Mouse (Mus musculus) kidney, adult 18-20 months (tissue): ENCODE results near the gene Ube2ql1.
A peak's percentile ranks its signal among the peaks of the same experiment; 100 is the strongest.

Source experiments
- DNase-seq: peaks from one replicate; pipeline ENCODE4 v3.0.0; 2021

Ube2ql1 gene

DNA sequence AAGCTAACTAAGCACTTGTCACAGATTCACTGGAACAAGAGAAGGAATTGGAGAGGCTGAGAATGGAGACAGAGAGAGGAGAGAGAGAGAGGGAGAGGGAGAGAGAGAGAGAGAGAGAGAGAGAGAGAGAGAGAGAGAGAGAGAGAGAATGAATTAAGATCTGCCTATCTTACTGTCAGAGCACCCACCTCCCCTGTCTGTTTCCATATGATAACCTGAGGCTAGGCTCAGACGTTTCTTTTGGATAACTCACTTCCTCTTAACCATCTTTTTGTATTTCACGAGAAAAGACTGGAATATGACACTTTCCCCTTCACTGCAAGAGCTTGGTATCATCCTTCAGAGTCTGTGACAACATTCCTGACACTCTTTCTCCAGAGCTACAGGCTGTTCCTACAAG is 32.8 kb downstream of the Ube2ql1 start:
- no peak for DNase-seq

DNA sequence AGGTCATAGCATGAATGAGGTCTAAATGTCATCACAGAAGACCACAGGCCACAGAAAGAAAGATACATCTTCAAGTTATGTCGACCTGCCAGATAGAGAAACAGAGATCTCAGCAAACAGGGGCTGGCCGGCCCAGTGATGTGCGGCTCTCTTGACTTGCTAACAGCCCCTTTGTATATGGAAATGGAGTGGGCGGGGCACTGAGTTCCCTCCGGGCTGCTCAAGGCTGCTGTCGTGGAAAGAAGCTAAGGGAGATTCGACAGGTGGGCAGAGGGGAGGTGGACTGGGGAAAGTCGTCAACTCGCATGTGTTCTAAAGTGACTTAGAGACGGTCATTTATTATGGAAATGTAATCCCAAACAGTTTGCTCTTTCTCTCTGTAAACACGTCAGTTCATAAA is 36.2 kb downstream of the Ube2ql1 start:
- DNase-seq: no peak

DNA sequence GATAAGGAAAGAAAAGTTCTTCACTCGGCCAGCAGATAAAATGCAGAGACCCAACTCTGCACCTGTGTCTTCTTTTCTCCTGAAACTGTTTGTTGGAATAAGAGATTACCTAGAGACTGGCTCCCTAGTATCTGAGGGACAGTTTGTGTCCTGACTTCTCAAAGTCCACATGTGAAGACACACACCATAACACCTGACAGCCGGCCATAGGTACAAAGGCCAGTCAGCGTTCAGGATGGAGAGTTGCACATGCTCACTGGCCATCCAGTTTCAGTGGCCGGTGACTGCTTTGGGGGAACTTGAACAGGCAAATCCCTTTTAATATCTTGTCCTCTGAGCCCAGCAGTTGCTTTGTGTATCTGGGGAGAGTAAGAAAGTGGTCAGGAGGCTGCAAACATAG is 38.3 kb downstream of the Ube2ql1 start:
- DNase-seq: peak; percentile 6

DNA sequence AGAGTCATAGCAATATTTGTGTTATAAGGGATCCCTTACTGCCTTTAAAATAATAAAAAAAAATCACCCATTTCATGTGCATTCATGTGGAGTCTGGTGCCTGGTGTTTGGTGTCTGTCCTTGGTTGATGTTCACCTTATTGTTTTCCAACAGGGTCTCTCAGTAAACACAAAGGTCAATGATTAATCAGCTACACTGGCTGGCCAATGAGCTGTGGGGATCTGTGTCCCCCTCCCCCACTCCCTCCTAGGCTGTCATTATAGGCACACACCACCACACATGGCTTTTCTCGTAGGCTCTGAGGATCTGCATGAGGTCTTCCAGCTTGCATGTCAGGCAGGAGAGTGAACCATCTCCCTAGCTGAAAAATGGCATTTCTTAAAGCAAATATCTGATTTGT is 38.9 kb downstream of the Ube2ql1 start:
- DNase-seq: peak; percentile 17

DNA sequence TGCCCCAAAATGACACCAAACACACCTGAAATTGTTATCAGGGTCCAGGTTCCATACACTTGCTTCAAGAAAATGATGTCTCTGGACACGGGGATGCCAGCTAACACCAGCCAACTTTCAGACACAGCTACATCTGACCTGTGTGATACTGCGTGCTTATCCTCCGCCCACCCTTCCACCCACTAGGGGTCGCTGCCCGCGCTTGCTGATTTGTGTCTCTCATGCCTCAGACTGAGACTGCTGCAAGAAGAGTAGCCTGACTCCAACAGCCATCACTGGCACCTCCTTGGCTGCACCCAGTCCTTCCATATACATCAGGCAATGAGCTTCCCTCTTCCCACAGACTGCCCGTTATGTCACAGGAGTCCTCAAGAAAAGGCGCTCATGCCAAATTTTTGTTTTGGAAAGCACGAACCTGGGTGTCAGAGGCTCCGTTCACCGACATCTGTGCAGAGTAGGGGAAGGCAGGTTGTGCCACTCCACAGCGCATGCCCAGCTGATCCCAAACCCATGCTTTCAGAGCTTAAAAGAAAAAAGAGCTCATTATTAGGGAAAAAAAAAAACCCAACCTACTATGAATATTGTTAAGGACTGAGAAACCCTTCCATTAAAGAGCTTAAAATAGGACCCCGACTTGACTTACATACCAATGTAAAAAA is 43.2 kb downstream of the Ube2ql1 start:
- peak; percentile 73 for DNase-seq

DNA sequence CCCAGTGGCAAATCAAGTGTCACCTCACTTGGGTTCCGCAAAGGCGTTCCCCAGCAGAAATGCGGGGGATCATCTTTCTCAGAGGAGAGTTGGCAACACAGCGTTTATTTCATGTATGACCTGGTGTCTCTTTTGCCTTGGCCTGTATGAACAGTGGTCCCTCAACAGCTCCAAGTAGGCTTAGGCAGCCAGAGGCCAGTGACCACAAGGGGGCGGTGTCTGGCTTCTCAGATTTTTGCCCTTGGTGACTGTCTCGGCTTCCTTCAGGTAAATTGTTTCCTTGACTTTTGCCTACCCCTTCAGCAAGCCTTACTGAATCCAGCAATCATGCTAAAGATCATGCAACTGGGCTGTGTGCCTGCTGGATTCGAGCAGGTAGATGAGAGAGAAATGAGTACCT is 48.6 kb downstream of the Ube2ql1 start:
- DNase-seq: peak; percentile 66

DNA sequence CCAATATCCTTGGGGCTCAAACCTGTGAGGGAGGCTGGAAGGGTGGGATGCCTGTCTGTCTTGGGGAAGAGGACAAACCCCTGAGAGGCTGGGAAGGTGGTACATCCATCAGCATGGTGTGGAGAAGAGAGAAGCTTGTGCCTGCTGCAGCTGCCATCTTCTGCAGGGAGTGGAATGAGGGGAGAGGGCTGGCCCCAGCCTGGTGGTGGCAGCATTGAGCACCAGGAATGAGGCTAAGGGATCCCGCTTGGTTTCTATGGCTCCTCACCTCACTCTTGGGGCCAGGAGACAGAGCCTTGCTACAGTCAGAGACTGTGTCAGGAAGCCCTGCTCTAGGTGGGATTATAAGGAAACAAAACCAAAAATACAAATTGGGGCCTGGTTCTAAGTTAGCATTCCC is 52.7 kb downstream of the Ube2ql1 start:
- DNase-seq: peak; percentile 6

DNA sequence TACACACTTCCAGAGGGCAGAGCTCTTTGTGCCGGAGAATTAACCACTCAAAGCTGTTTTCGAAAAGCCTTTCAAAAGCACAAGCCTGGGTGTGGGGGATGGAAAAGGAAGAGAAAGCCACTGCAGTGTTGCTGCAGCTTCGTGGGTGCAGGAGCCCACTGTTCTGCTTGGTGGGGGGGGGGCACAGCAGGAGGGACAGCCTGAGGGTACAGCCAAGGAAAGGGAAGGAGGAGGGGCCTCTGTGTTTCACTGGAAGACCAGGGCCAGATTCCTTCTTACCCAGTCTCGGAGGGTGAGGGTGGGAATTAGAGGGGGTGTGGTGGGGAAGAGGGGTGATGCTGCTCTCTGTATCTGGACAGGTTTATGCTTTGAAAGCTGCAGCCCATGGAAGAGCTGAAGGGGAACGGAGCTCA is 54.3 kb downstream of the Ube2ql1 start:
- no peak for DNase-seq

DNA sequence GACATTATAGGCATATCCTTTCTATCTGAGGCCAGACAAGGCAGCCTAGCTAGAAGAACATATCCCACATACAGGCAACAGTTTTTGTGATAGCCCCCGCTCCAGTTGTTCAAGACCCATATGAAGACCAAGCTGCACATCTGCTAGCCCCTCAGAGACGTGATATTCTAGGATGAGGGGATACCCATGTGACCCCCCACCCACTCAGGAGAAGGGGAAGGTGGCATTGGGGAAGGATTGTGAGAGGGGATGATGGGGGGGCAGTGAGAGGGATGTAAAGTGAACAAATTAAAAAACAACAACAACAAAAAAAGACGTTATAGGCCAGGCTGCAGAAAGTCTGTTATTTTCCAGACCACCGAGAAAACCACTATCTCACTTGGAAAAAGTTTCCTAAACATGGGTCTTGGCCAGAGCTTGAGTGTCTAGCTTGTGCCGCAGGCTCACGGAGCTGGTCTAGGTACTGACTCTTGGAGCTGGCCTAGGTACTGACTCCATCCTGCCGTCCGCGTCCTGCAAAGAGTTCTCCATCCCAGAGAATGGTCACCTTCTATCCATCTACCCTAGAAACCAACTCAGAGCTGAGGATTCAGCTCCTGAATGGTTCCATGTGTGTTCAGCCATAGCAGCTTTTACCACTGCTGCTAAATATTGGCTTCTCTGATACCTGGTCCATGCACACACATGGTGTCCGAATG is 65.6 kb downstream of the Ube2ql1 start:
- DNase-seq: no peak

DNA sequence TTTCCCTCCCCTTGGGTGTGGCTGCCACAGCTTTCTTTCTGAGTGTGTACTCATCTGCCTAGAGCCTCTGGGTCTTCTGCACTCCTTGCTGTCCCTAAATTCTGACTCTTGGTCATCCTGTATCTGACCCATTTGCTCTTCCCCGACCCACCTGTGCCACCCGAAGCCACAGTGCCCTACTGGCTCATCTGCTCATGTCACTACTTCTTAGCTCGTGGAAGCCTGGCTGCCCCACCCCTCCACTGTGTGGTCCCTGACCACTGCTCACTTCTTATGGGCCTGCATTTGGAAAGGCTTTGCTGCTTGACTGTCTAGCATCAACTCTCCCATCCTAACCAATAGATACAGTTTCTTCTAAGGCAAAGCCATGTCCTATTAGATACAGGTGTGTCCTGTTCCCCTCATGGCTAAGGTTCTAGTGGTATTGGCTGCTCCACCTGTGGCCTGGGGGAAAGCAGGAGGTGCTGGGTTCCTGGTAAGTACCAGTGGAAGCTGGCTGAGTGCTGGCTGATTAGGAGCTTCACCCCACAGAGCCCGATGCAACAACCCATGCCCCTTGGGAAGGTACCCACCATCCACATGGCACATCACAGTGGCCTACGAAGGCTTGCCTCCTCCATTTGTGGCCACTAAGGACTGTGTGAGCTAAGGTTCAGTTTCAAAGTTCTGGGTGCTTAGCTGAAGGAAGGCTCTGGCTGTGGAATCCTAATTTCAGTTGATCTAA is 66.3 kb downstream of the Ube2ql1 start:
- no peak for DNase-seq

DNA sequence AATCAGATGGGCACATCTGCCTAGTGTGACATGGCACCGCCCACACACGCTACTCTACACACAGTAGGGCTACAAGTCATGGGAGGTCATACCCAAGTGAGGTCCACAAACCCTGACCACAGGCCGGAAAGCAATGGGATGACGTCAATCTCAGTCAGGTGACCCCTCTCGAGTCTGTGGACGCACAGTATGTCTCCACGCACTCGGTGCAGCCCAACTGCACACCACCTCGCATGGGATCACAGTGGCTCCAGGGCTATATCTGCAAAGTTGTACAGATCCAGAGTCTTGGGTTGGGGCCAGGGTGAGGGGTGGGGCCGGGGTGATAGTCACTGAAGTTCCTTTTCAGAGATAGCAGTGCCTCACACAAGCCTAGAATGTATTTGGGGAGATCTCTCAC is 67.1 kb downstream of the Ube2ql1 start:
- DNase-seq: no peak

DNA sequence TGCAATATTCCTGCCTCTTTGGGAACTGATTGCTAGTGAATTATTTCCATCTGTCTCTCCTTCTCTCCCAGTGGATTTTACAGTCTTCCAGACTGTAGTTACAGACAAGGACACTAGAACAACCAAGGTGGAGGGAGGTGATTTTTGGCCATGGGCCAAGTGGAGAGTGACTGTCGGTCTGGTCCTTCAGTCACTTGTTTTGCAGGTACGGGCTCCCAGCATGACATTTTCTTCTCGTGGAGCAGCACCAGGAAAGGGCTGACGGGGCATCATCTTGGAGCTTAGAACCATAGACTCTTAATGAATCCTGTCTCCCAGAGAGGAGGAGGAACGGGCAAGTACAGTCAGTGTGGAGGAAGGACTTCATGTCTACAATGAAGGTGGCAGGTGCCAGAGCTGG is 67.6 kb downstream of the Ube2ql1 start:
- no peak for DNase-seq

DNA sequence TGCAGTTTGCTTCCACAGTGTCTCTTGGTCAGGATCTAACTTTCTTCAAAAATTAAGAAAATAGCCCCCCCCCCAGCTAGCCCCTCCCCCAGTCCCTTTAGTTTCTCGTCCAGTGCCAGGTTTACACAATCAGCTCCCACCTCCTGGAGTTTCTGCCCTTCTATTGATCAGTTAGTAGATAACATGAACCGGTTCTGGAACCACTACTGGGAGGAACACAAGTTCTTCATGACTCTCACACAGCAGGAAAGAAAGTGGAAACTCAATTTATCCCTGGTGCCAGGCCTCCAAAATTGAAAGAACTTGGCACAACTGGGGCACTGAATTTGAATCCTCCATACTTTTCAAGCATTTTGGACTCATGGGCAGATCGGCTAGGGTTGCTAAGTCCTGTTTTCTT is 85.2 kb downstream of the Ube2ql1 start:
- no peak for DNase-seq
